Mouse (Mus musculus) cerebellum, adult 11-12 months (tissue): Measurements from ENCODE around the gene Grin3a.
"Not testable (repeated sequence)": the region's sequence is repeated elsewhere in the genome, so short reads cannot be mapped to it uniquely, and the experiment has no call there.

Experiments
- DNase-seq: peaks from one replicate; pipeline ENCODE4 v3.0.0; 2022

Grin3a gene

GRCm38 (mm10) chr4:49680171-49680875 lies 165.2 kb downstream of the Grin3a start:
- DNase-seq: no peak

DNA sequence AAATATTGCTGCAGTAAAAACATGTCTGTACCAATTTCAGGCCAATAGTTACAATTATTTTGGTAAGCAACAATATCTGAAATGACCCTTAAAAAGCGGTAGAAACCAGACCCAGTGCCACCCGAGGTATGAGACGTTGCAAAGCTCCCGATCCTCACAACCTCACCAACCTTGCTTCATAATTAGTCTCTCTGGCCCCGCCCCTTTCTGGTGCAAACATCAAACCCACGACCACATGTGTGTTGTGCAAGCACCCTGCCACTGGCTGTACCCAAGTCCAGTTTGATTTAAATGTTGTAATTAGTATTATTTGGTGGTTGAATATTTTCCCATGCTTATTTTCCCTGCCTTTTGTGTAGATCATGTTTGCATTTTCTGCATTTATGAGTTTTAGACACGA lies 168.8 kb downstream of the Grin3a start:
- DNase-seq: no peak

DNA sequence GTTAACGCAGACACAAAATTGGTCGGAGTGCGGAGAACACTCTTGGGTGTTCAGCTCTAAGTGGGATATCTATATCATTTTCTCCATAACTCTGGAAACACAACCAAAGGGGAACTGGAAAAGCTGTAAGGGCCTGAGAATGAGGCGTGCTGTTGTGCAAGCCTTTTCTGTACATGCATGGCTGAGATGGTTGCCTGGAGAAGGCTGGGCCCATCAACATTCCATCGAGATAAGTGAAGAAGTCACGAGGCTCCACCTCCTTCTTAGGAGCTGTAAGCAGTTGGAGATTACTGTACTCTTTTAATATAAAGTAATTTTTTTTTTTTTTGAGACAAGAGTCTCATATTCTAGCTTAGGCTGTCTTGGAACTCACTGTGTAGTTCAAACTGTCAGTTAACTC lies 169.5 kb downstream of the Grin3a start:
- DNase-seq: no peak

- DNase-seq: no peak
These were observed 180.7 kb downstream of the Grin3a start for GRCm38 (mm10) chr4:49664850-49665249.

DNA sequence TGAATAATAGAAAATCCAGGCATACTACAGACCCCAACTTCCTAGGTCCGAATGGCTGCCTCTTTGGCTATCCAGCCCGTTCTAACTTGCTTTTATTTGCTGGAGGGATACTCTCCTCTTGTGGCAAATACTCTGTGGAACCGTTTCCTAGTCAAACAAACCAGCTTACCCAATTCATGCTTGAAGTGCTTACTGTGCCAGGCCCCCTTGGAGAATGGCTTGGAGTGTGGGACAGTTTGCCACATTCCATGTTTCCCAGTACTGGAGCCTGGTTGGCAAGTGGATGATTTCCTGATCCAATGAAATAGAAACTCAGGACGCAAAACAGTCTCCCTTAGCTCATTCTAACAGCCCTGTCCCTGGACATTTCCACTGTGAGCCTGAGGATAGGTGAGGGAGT lies 183.3 kb downstream of the Grin3a start:
- no peak for DNase-seq

- DNase-seq: no peak
These were observed 183.9 kb downstream of the Grin3a start for GRCm38 (mm10) chr4:49661664-49662063.

DNA sequence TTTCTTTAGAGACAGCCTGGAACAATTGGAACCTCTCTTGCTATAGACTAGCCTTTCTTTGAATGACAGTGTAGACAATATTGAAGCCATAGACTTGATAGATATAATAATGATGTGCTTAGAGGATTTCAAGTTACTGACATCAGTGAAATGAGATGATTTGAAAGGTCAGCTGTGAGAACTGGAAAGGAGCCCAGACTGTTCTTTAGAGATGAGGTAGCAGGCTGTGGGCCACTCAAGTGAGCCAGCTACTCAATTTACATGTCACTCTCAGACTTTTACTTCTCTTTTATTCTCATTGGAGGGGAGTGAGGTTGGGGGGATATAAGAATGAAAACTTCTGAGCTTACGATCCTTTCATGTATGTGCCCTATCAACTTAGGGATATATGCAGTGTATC lies 186.1 kb downstream of the Grin3a start:
- DNase-seq: no peak

- no peak for DNase-seq
These were observed 205.6 kb downstream of the Grin3a start for GRCm38 (mm10) chr4:49639913-49640312.

GRCm38 (mm10) chr4:49637821-49638220 lies 207.7 kb downstream of the Grin3a start:
- no peak for DNase-seq

DNA sequence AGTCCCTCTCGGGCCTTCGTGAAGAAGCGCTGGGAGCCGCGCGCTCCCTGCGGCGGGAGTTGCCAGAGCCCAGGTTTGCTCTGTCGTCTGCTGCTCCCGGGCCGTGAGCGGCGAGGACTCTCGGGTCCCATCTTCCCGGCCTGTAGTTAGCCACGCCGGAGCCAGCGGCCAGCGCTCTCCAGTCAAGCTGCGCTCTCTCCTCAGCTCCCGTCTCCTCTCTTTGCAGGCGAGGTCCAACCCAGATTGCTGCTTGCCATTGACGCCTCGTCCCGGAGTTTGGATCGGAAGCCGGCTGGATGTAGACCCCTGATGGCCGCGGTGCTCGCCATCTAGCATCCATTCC lies 213.4 kb downstream of the Grin3a start:
- no peak for DNase-seq

DNA sequence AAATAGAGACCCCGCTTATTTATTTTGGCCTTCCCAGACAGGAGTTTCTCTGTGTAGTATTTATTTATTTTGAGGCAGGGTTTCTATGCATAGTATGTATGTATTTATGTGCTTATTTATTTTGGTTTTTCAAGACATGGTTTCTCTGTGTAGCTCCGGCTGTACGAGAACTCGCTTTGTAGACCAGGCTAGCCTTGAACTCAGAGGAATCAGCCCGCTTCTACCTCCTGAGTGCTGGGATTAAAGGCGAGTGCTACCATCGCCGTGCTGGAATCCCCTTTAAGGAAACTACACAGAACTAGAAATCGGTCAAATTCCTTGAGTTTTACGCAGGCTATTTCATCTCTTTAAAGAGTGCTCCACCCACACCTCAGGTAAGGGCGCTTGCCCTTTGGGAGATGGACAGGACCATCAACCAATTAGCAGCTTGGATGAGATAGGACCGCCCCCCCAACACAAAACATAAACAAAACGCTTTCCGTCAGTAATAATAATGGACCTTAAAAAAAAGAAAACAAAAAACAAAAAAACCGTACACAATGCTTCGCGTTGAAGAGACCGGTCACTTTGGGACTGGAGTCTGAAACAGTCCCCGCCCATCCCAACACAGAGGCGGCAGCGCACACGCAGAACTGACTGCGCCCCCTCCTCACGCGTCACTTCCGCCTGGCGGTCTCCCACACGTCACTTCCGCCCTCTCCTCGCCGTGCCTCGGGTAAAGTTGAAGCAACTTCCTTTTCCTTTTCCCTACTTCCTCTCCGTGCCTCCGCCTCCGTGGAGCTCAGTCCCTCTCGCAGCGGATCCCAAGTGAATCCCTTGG lies 214.0 kb downstream of the Grin3a start, which contains the start of gene Rnf20:
TSS of gene Rnf20 (plus strand) at position 688 of the 820 bp plus-strand sequence.
- DNase-seq: peak; percentile 96

GRCm38 (mm10) chr4:49628941-49629340 lies 216.6 kb downstream of the Grin3a start:
- DNase-seq: no peak

GRCm38 (mm10) chr4:49626973-49627372 lies 218.6 kb downstream of the Grin3a start:
- DNase-seq: peak; percentile 46

DNA sequence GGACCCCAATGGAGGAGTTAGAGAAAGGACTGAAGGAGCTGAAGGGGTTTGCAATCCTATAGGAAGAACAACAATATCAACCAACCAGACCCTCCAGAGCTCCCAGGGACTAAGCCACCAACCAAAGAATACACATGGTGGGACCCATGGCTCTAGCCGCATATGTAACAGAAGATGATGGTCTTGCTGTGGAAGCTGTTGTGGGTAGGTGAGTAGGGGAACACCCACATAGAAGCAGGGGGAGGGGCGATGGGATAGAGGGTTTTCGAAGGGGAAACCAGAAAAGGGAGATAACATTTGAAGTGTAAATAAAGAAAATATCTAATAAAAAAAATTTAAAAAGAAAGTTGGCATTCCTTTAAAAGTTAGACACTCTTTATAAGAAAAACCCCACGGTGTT lies 220.6 kb downstream of the Grin3a start:
- DNase-seq: not testable (repeated sequence)

GRCm38 (mm10) chr4:49623916-49624315 lies 221.6 kb downstream of the Grin3a start:
- DNase-seq: no peak

GRCm38 (mm10) chr4:49622272-49622671 lies 223.3 kb downstream of the Grin3a start:
- DNase-seq: no peak

GRCm38 (mm10) chr4:49619861-49620260 lies 225.7 kb downstream of the Grin3a start:
- not testable (repeated sequence) for DNase-seq

DNA sequence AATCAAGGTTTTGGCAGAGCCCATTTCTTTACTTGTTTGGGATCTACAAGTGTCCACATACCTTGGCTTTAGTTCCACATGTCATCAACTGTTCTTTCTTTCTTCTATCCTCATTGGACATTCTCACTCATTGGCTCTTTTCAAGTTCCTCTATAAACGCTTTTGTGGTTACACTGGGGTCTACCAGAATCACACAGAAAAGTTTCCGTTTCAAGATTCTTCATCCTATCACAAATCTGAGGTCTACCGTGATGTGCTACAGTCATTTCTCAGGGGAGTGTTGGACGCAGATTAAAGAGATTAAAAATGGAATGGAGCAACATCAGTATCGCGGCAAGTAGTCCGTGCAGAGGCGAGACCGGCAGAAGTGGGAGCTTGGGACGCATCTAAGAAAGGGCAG lies 228.6 kb downstream of the Grin3a start:
- no peak for DNase-seq
